Mouse (Mus musculus) liver, adult 10 weeks (tissue): ENCODE results near the gene Atp6v1fnb. TPM values are rescaled to one million over a fixed set of nuclear protein-coding genes. Genes with fewer than 3 reads are reported as not detected.

Experiments
- polyA plus RNA-seq: library from polyadenylated mRNA; stranded (reverse); fragments of 350-450 nt; fragmentation: Illumina TruSeq; extraction: RNeasy Lipid Tissue Mini Kit (QIAGEN cat#74804); gene quantifications from one replicate; pipeline ENCODE4 v1.2.3, GENCODE M21; 2014; ENCODE audit warnings: low read depth, low replicate concordance

Atp6v1fnb gene
- polyA plus RNA-seq = not detected

DNA sequence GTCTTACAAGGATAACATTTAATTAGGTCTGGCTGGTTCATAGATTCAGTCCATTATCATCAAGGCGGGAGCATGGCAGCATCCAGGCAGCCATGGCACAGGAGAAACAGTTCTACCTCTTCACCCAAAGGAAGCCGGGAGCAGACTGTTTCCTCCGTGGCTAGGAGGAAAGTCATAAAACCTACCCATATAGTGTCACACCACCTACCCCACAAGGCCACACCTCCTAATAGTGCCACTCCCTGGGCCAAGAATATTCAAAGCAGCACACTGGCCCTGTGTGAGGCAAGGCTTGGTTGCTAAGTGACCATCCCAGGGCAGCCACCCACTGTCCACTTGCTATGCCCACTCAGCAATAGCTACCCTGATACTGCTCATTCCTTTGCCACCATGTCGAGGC lies at the start of gene Atp6v1fnb:
TSS of gene Atp6v1fnb (plus strand) at position 301 of the 400 bp plus-strand sequence.

DNA sequence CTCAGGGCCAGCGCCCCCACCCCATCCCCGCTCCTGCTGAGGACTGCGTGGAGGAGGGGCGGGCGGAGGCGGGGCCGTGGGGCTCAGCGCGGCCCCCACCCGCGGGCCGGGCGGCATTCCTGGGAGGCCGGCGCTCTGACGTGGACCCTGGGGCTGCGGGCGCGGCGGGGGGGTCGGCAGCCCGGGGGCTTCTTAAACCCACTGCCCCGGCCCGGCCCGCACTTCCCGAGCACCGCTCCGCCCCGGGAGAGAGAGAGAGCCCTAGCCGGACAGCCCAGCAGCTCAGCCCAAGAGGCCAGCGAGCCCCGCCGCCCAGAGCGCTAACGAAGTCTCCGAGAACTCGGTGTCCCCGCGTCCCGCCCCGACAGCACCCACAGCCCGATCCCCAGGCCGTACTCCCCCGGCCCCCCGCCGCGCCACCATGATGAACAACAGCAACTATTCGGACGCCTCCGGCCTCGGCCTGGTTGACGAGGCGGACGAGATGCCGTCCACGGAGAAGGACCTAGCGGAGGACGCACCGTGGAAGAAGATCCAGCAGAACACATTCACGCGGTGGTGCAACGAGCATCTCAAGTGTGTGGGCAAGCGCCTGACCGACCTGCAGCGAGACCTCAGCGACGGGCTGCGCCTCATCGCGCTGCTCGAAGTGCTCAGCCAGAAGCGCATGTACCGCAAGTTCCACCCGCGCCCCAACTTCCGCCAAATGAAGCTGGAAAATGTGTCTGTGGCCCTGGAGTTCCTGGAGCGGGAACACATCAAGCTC lies 38.0 kb upstream of the Atp6v1fnb start, which contains the start of gene Flnc:
TSS of gene Flnc (plus strand) at position 219 of the 766 bp plus-strand sequence.

DNA sequence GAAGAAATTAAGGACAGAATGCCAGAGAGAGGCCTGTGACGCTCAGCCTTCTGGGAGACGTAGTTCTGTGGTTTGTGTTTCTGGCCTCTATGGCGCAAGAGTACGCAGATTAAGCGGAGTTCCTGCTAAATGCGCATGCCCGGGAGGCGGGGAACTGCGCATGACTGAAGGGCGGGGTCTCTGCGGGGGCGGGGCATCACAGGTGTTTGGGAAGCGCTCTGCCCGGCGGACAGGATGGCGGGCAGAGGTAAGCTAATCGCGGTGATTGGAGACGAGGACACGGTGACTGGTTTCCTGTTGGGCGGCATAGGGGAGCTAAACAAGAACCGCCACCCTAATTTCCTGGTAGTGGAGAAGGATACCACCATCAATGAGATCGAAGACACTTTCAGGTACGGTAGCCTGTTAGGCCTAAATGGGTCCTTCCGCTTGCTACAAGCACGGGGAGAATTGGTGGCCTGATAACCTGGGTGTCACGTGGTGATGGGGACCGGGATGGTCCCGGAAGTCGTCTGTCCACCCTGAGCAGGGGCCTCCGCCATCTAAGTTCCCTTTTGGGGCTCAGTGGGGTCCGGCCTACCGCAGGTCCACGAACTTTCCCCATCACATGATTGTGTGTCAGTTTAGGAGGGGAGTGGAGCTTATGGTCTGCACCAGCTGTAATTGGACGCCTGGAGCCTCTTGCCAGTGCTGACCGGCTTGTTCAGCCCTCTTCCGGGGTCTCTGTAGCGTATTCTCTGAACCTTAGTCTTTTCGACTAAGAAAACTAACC lies 3.5 kb upstream of the Atp6v1fnb start, which contains the start of gene Atp6v1f:
TSS of gene Atp6v1f (plus strand) at position 136 of the 772 bp plus-strand sequence.

DNA sequence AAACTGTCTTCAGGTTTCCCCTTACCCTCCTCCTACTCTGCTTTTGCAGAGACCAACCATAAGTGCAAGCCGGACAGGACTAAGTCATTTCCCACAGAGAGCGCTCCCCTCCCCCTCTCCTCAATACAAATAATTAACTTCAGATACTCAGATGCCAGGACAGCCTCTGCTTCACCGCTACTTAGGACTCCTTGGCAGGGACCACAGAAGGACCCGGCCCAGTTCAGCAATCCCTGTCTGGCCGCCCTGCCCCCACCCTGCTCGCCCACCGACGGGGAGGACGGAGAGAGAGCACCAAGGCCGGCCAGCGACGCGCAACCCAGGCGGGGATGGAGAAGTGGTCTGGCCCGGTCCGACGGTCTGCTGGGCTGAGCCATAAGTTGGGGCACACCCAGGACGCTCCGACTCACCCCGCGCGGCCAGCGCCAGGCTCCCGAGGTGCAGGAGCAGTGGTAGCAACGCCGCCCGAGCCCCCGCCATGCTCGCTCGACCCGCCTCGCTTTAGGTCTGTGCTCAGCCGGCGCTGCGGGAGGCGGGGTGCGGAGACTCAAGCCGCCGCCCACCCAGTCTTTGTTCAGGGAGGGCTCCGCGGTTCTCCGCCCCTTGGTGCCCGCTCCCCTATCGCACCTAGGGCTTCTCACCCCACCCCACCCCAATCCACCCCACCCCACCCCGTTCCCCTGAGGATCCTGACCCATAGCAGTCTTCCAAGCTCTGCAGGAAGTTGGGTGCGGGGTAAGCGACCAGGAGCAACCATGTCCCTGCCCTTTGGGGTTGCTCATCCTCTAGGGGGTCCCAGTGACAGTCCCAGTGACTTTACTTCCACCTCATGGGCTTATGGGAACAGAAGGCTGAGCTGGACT lies 36.4 kb downstream of the Atp6v1fnb start, which contains the start of gene Kcp:
TSS of gene Kcp (minus strand) at position 506 of the 863 bp plus-strand sequence.

Other genes with a start within 250 kb of the Atp6v1fnb start
- 2.6 TPM for gene Hilpda, start 198.9 kb upstream of the Atp6v1fnb start, polyA plus RNA-seq
- not detected for gene Fam71f2, start 191.8 kb upstream of the Atp6v1fnb start, polyA plus RNA-seq
- gene Fam71f1, start 152.3 kb upstream of the Atp6v1fnb start, polyA plus RNA-seq = not detected
- gene Calu, start 123.4 kb upstream of the Atp6v1fnb start, polyA plus RNA-seq = 131 TPM
- not detected for gene Opn1sw, start 83.0 kb upstream of the Atp6v1fnb start, polyA plus RNA-seq
- 0.45 TPM for gene Ccdc136, start 75.1 kb upstream of the Atp6v1fnb start, polyA plus RNA-seq
- not detected for gene Flnc, start 38.2 kb upstream of the Atp6v1fnb start, polyA plus RNA-seq
- 21.1 TPM for gene Atp6v1f, start 3.7 kb upstream of the Atp6v1fnb start, polyA plus RNA-seq
- gene Kcp, start 36.5 kb downstream of the Atp6v1fnb start, polyA plus RNA-seq = not detected
- 5.7 TPM for gene Irf5, start 55.2 kb downstream of the Atp6v1fnb start, polyA plus RNA-seq
- gene Tnpo3, start 138.4 kb downstream of the Atp6v1fnb start, polyA plus RNA-seq = 30.2 TPM
- gene Tspan33, start 222.8 kb downstream of the Atp6v1fnb start, polyA plus RNA-seq = 1.7 TPM